Mouse (Mus musculus) stomach, embryonic 14.5 days (tissue): Measurements from ENCODE around the gene Car9. TPM values are rescaled to one million over a fixed set of nuclear protein-coding genes. Genes with fewer than 3 reads are reported as not detected.

Experiments
- ATAC-seq: fragments of 200-750 bp; cut with Nextera tagmentation; 2 replicates; pipeline ENCODE4 v1.8.0; 2017; ENCODE audit warnings: low read depth, moderate TSS enrichment; ENCODE audit not compliant: insufficient number of reproducible peaks, insufficient read depth, low FRiP score
- H3K27ac ChIP-seq: fragments of 300-500 bp; sonication (generic); 2 replicates; pipeline ENCODE4 v1.5.1; 2014; ENCODE audit warnings: mild to moderate bottlenecking, low read length, moderate library complexity, mixed read lengths
- H3K27me3 ChIP-seq: fragments of 300-500 bp; sonication (generic); 2 replicates; pipeline ENCODE4 v1.6.1; 2014; ENCODE audit warnings: low read length, control low read depth, mixed read lengths; ENCODE audit not compliant: control insufficient read depth, insufficient read depth
- H3K36me3 ChIP-seq: fragments of 300-500 bp; sonication (generic); 2 replicates; pipeline ENCODE4 v1.6.1; 2014; ENCODE audit warnings: mild to moderate bottlenecking, control low read depth, low read length, moderate library complexity, mixed read lengths; ENCODE audit not compliant: control insufficient read depth, insufficient read depth
- H3K4me1 ChIP-seq: fragments of 300-500 bp; sonication (generic); 2 replicates; pipeline ENCODE4 v1.6.1; 2014; ENCODE audit warnings: low read length, control low read depth, mixed read lengths; ENCODE audit not compliant: control insufficient read depth, insufficient read depth
- H3K4me2 ChIP-seq: fragments of 300-500 bp; sonication (generic); replicated peaks from 2 replicates; pipeline ENCODE4 v1.6.1; 2014; ENCODE audit warnings: low read depth, low read length, control low read depth
- H3K4me3 ChIP-seq: fragments of 300-500 bp; sonication (generic); 2 replicates; pipeline ENCODE4 v1.5.1; 2014; ENCODE audit warnings: low read depth, low read length, control low read depth
- H3K9ac ChIP-seq: fragments of 300-500 bp; sonication (generic); replicated peaks from 2 replicates; pipeline ENCODE4 v1.6.1; 2014; ENCODE audit warnings: low read depth, mild to moderate bottlenecking, control low read depth, low read length, moderate library complexity, mixed read lengths
- H3K9me3 ChIP-seq: fragments of 300-500 bp; sonication (generic); 2 replicates; pipeline ENCODE4 v1.6.1; 2016; ENCODE audit warnings: low read depth, low read length, control low read depth; ENCODE audit not compliant: control insufficient read depth
- WGBS: fragments of 180-500 bp; shearing (Covaris S2); extraction: QIAGEN DNeasy Blood & Tissue Kit; methylation state at CpG from one replicate; pipeline ENCODE4 v1.1.7; 2014; 5-methylcytosine and 5-hydroxymethylcytosine counted together
- polyA plus RNA-seq: library from polyadenylated mRNA; unstranded; fragments of >200 nt; fragmentation: Nextera tagmentation; extraction: Ambion mirVana; gene quantifications from 2 replicates; pipeline ENCODE4 v1.2.1, GENCODE M21; 2014

Gene Car9
- 2.8 and 5.8 TPM in 2 replicates for polyA plus RNA-seq

- WGBS: 56% methylated on average over 9 of the region's 9 CpGs
- 0 out of 2 replicates have a peak within 1 kb of the TSS, but pooled peaks have one; percentile 39 for H3K9ac ChIP-seq
- ATAC-seq: no peak; the same call in 1 of the 2 replicates
Observed at GRCm38 (mm10) chr4:43506536-43507185, at the start of gene Car9. Gene Car9, plus strand, starts transcription at chr4:43506966.

GRCm38 (mm10) chr4:43457124-43457523 lies 49.6 kb upstream of the Car9 start:
- Histone ChIP-seq H3K4me3 (no peak overlapping the region), H3K9me3 (no peaks in the 10 kb centered on the region), H3K4me1 (peaks cover 12% of the 10 kb centered on the region; the same call in 1 of the 2 replicates), H3K36me3 (no peaks in the 10 kb centered on the region), H3K4me2 (no peak overlapping the region), H3K9ac (no peak overlapping the region), H3K27ac (no peak overlapping the region), H3K27me3 (peaks cover 6% of the 10 kb centered on the region; the same call in 1 of the 2 replicates)
- WGBS: 17% methylated on average over 8 of the region's 8 CpGs
- ATAC-seq: no peak

More at GRCm38 (mm10) chr4:43506536-43507185, at the start of gene Car9:
- Histone ChIP-seq H3K9me3 (no peaks in the 10 kb centered on the region), H3K27ac (no peak within 1 kb of the TSS), H3K36me3 (no peaks in the 10 kb centered on the region), H3K4me2 (peak within 1 kb of the TSS; percentile 86), H3K4me3 (peak within 1 kb of the TSS; percentile 40; the same call in 1 of the 2 replicates), H3K4me1 (peaks cover 14% of the 10 kb centered on the region), H3K27me3 (no peaks in the 10 kb centered on the region)

- no peaks in the 10 kb centered on the region for H3K27me3 ChIP-seq
- H3K4me2 ChIP-seq: no peak overlapping the region
- H3K9ac ChIP-seq: no peak overlapping the region
- H3K9me3 ChIP-seq: no peaks in the 10 kb centered on the region; the same call in 1 of the 2 replicates
- H3K4me1 ChIP-seq: no peaks in the 10 kb centered on the region
- no peak overlapping the region for H3K27ac ChIP-seq
- no peak overlapping the region for H3K4me3 ChIP-seq
- 85% methylated on average over 5 of the region's 5 CpGs for WGBS
- H3K36me3 ChIP-seq: no peaks in the 10 kb centered on the region
- ATAC-seq: no peak
Observed at GRCm38 (mm10) chr4:43463102-43463501, 43.7 kb upstream of the Car9 start.

GRCm38 (mm10) chr4:43465935-43466334 lies 40.8 kb upstream of the Car9 start:
- Histone ChIP-seq H3K9me3 (no peaks in the 10 kb centered on the region; the same call in 1 of the 2 replicates), H3K36me3 (no peaks in the 10 kb centered on the region), H3K4me2 (no peak overlapping the region), H3K4me3 (no peak overlapping the region), H3K4me1 (no peaks in the 10 kb centered on the region), H3K27ac (no peak overlapping the region), H3K9ac (no peak overlapping the region), H3K27me3 (no peaks in the 10 kb centered on the region)
- WGBS: 86% methylated on average over 6 of the region's 6 CpGs
- no peak for ATAC-seq

GRCm38 (mm10) chr4:43466872-43467271 lies 39.9 kb upstream of the Car9 start:
- no peak overlapping the region for H3K4me3 ChIP-seq
- no peaks in the 10 kb centered on the region for H3K4me1 ChIP-seq
- no peak overlapping the region for H3K4me2 ChIP-seq
- H3K27ac ChIP-seq: no peak overlapping the region
- no peaks in the 10 kb centered on the region; the same call in 1 of the 2 replicates for H3K9me3 ChIP-seq
- H3K9ac ChIP-seq: no peak overlapping the region
- H3K36me3 ChIP-seq: no peaks in the 10 kb centered on the region
- H3K27me3 ChIP-seq: no peaks in the 10 kb centered on the region
- no peak for ATAC-seq
- 87% methylated on average over 7 of the region's 7 CpGs for WGBS

GRCm38 (mm10) chr4:43470301-43470700 lies 36.5 kb upstream of the Car9 start:
- H3K4me3 ChIP-seq: no peak overlapping the region
- ATAC-seq: no peak
- H3K36me3 ChIP-seq: no peaks in the 10 kb centered on the region
- no peaks in the 10 kb centered on the region for H3K27me3 ChIP-seq
- no peak overlapping the region for H3K27ac ChIP-seq
- no peaks in the 10 kb centered on the region for H3K9me3 ChIP-seq
- no peak overlapping the region for H3K4me2 ChIP-seq
- H3K9ac ChIP-seq: no peak overlapping the region
- 86% methylated on average over 10 of the region's 10 CpGs for WGBS
- H3K4me1 ChIP-seq: no peaks in the 10 kb centered on the region

GRCm38 (mm10) chr4:43473636-43474035 lies 33.1 kb upstream of the Car9 start:
- ATAC-seq: no peak
- Histone ChIP-seq H3K36me3 (no peaks in the 10 kb centered on the region), H3K27me3 (no peaks in the 10 kb centered on the region), H3K9me3 (no peaks in the 10 kb centered on the region), H3K27ac (no peak overlapping the region), H3K9ac (no peak overlapping the region), H3K4me2 (no peak overlapping the region), H3K4me3 (no peak overlapping the region), H3K4me1 (no peaks in the 10 kb centered on the region)
- 81% methylated on average over 1 of the region's 1 CpGs for WGBS

GRCm38 (mm10) chr4:43476604-43477003 lies 30.2 kb upstream of the Car9 start:
- Histone ChIP-seq H3K4me3 (no peak overlapping the region), H3K36me3 (no peaks in the 10 kb centered on the region), H3K9ac (no peak overlapping the region), H3K9me3 (no peaks in the 10 kb centered on the region), H3K4me1 (no peaks in the 10 kb centered on the region), H3K4me2 (no peak overlapping the region), H3K27me3 (no peaks in the 10 kb centered on the region), H3K27ac (no peak overlapping the region)
- no peak for ATAC-seq
- 76% methylated on average over 4 of the region's 6 CpGs for WGBS
